ENCODE assay signal across 21 mouse cellular contexts in the genomic region with DNA sequence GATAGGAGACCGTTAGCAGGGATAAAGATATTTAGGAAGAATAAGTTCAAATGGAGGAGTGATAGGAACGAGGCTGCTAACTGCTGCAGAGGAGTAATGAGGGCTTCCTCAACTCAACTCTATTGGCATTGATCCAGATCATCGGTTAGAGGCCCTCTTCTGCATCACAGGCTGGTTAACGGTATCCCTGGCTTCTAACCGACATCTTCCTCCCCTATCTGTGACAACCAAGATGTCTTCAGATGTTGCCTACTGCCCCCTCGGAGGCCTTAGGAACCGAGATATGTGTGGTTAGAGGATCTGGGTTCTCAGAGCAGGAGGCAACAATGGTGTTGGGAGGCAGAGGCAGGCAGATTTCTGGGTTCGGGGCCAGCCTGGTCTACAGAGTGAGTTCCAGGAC. TPM values are rescaled to one million over a fixed set of nuclear protein-coding genes. Genes with fewer than 3 reads are reported as not detected.
"Had no signal": no experiment of that assay in that cellular context is flagged by ENCODE, and none has a peak within 500 bp of the region (broad histone marks: within the 10 kb centered on the region; RNA-seq: fewer than 3 reads in every experiment).

No protein-coding gene starts in this region.

- DNase-seq: lung, adult 18-20 months; lung, postnatal 10 days; lung, postnatal 4 days; right cerebral cortex, postnatal 14 days; thymus, adult 2 months; thymus, postnatal 25 days; thymus, postnatal 4 days had no signal

- H3K27ac ChIP-seq: liver, embryonic 12.5 days; liver, embryonic 14.5 days; lung, embryonic 15.5 days; midbrain, embryonic 10.5 days; midbrain, embryonic 12.5 days; midbrain, embryonic 15.5 days; neural tube, embryonic 12.5 days had no signal

- ATAC-seq: liver, embryonic 12.5 days; midbrain, embryonic 15.5 days had no signal

- H3K9ac ChIP-seq: liver, embryonic 12.5 days; liver, embryonic 14.5 days; lung, embryonic 15.5 days; midbrain, embryonic 12.5 days; midbrain, embryonic 15.5 days; neural tube, embryonic 12.5 days had no signal

- H3K27me3 ChIP-seq: liver, embryonic 12.5 days; lung, embryonic 15.5 days; megakaryocyte, embryonic 14.5 days; midbrain, embryonic 12.5 days; midbrain, embryonic 15.5 days; neural tube, embryonic 12.5 days had no signal

- H3K36me3 ChIP-seq: liver, embryonic 12.5 days; lung, embryonic 15.5 days; midbrain, embryonic 10.5 days; midbrain, embryonic 12.5 days; midbrain, embryonic 15.5 days; neural tube, embryonic 12.5 days had no signal

- H3K4me3 ChIP-seq: liver, embryonic 12.5 days; lung, embryonic 15.5 days; megakaryocyte, embryonic 14.5 days; midbrain, embryonic 10.5 days; midbrain, embryonic 12.5 days; midbrain, embryonic 15.5 days; neural tube, embryonic 12.5 days had no signal

- H3K9me3 ChIP-seq: liver, embryonic 12.5 days; lung, embryonic 15.5 days; midbrain, embryonic 15.5 days; neural tube, embryonic 12.5 days had no signal

- H3K4me1 ChIP-seq: liver, embryonic 12.5 days; megakaryocyte, embryonic 14.5 days; midbrain, embryonic 15.5 days; neural tube, embryonic 12.5 days had no signal

RNA-seq across cellular contexts. Expression of gene Smad9, which starts 13.2 kb away (rescaled TPM):
- total RNA-seq: monocyte, adult 5-6 weeks; neutrophil, adult 5-6 weeks had no signal

RNA-seq across cellular contexts. Expression of gene Gm21958, which starts 54.4 kb away (rescaled TPM):
- total RNA-seq: midbrain, postnatal 0 days; monocyte, adult 5-6 weeks; neutrophil, adult 5-6 weeks had no signal
- polyA plus RNA-seq: liver, embryonic 12.5 days; liver, embryonic 14.5 days; liver, embryonic 16.5 days; midbrain, embryonic 15.5 days; midbrain, postnatal 0 days; neural tube, embryonic 12.5 days; spleen, adult 2 months; thymus, adult 2 months; urinary bladder, adult 2 months had no signal
